Mouse (Mus musculus) heart, embryonic 15.5 days (tissue): ENCODE results near the gene Krba1. TPM values are rescaled to one million over a fixed set of nuclear protein-coding genes. Genes with fewer than 3 reads are reported as not detected.

Source experiments
- ATAC-seq: fragments of 200-750 bp; cut with Nextera tagmentation; replicated peaks from 2 replicates; pipeline ENCODE4 v1.8.0; 2017; ENCODE audit warnings: low read depth, moderate TSS enrichment; ENCODE audit not compliant: insufficient number of reproducible peaks, insufficient read depth, low FRiP score
- H3K27ac ChIP-seq: fragments of 300-500 bp; sonication (generic); 2 replicates; pipeline ENCODE4 v1.5.1; 2015; ENCODE audit warnings: mild to moderate bottlenecking, inconsistent platforms
- H3K27me3 ChIP-seq: fragments of 300-500 bp; sonication (generic); 2 replicates; pipeline ENCODE4 v1.6.1; 2015; ENCODE audit warnings: inconsistent platforms
- H3K36me3 ChIP-seq: fragments of 300-500 bp; sonication (generic); 2 replicates; pipeline ENCODE4 v1.6.1; 2015; ENCODE audit warnings: mild to moderate bottlenecking, inconsistent platforms
- H3K4me1 ChIP-seq: fragments of 300-500 bp; sonication (generic); replicated peaks from 2 replicates; pipeline ENCODE4 v1.6.1; 2015; ENCODE audit warnings: inconsistent platforms
- H3K4me2 ChIP-seq: fragments of 300-500 bp; sonication (generic); 2 replicates; pipeline ENCODE4 v1.6.1; 2015; ENCODE audit warnings: inconsistent platforms, mild to moderate bottlenecking, moderate library complexity
- H3K4me3 ChIP-seq: fragments of 300-500 bp; sonication (generic); 2 replicates; pipeline ENCODE4 v1.5.1; 2015; ENCODE audit warnings: mild to moderate bottlenecking, inconsistent platforms
- H3K9ac ChIP-seq: fragments of 300-500 bp; sonication (generic); 2 replicates; pipeline ENCODE4 v1.6.1; 2015; ENCODE audit warnings: mild to moderate bottlenecking, inconsistent platforms
- H3K9me3 ChIP-seq: fragments of 300-500 bp; sonication (generic); replicated peaks from 2 replicates; pipeline ENCODE4 v1.6.1; 2016; ENCODE audit warnings: inconsistent platforms
- WGBS: fragments of 180-500 bp; shearing (Covaris S2); methylation state at CpG from one replicate; pipeline ENCODE4 v1.1.7; 2015; ENCODE audit warnings: mixed read lengths; 5-methylcytosine and 5-hydroxymethylcytosine counted together
- microRNA-seq: library from miRNA; unstranded; fragments of <30 nt; microRNA quantifications from one replicate; pipeline ENCODE4, GENCODE M21; 2016
- polyA plus RNA-seq: library from polyadenylated mRNA; unstranded; fragments of >200 nt; fragmentation: Nextera tagmentation; extraction: Ambion mirVana; gene quantifications from 2 replicates; pipeline ENCODE4 v1.2.1, GENCODE M21; 2015

Krba1 gene
- polyA plus RNA-seq, 1 experiment from 2014 or later, result 15.4 TPM

- H3K9me3 ChIP-seq, result no peaks in the 10 kb centered on the region
- H3K4me1 ChIP-seq, result no peaks in the 10 kb centered on the region
- no peak overlapping the region for H3K4me2 ChIP-seq
- no peaks in the 10 kb centered on the region for H3K27me3 ChIP-seq
- no peak overlapping the region for H3K9ac ChIP-seq
- no peak overlapping the region for H3K27ac ChIP-seq
- H3K36me3 ChIP-seq, result no peaks in the 10 kb centered on the region
- WGBS, result 89% methylated on average over 13 of the region's 13 CpGs
- no peak overlapping the region for H3K4me3 ChIP-seq
- no peak for ATAC-seq
Measured at GRCm38 (mm10) chr6:48464966-48465679, 69.7 kb downstream of the Krba1 start.

GRCm38 (mm10) chr6:48466715-48467114, 71.3 kb downstream of the Krba1 start:
- Histone ChIP-seq H3K4me3 (no peak overlapping the region), H3K27me3 (no peaks in the 10 kb centered on the region), H3K9ac (no peak overlapping the region), H3K27ac (no peak overlapping the region), H3K36me3 (no peaks in the 10 kb centered on the region), H3K4me2 (no peak overlapping the region), H3K4me1 (no peaks in the 10 kb centered on the region), H3K9me3 (no peaks in the 10 kb centered on the region)
- WGBS, result 32% methylated on average over 6 of the region's 6 CpGs
- ATAC-seq, result no peak

GRCm38 (mm10) chr6:48467490-48467889, 72.1 kb downstream of the Krba1 start:
- no peak overlapping the region for H3K4me3 ChIP-seq
- H3K9ac ChIP-seq, result no peak overlapping the region
- H3K27ac ChIP-seq, result no peak overlapping the region
- no peaks in the 10 kb centered on the region for H3K9me3 ChIP-seq
- no peak overlapping the region for H3K4me2 ChIP-seq
- no peaks in the 10 kb centered on the region for H3K27me3 ChIP-seq
- ATAC-seq, result no peak
- no peaks in the 10 kb centered on the region for H3K4me1 ChIP-seq
- WGBS, result 80% methylated on average over 7 of the region's 7 CpGs
- no peaks in the 10 kb centered on the region for H3K36me3 ChIP-seq

Small RNAs within 50 kb of the gene (microRNA-seq; reads per million reads assigned to microRNA genes)
- gene Gm24325, result not detected

Other genes starting within 250 kb of the Krba1 start
- gene Zfp467, start 50.2 kb downstream of the Krba1 start, polyA plus RNA-seq, result 18.5 and 20.4 TPM in 2 replicates
- gene Sspo, start 52.6 kb downstream of the Krba1 start, polyA plus RNA-seq, result 0.16 and 0.51 TPM in 2 replicates
- 17.5 and 18.6 TPM in 2 replicates for gene Atp6v0e2, start 142.0 kb downstream of the Krba1 start, polyA plus RNA-seq
- 6.0 and 7.0 TPM in 2 replicates for gene Lrrc61, start 159.2 kb downstream of the Krba1 start, polyA plus RNA-seq
- 50.4 and 53.8 TPM in 2 replicates for gene Rarres2, start 177.2 kb downstream of the Krba1 start, polyA plus RNA-seq
- gene Gm45021, start 194.0 kb downstream of the Krba1 start, polyA plus RNA-seq, result 0.70 TPM in 1 of 2 replicates, not detected in the other
- 23.4 and 28.1 TPM in 2 replicates for gene Repin1, start 198.3 kb downstream of the Krba1 start, polyA plus RNA-seq
- not detected in 2 replicates for gene Gm44965, start 198.4 kb downstream of the Krba1 start, polyA plus RNA-seq
- gene Zfp775, start 206.5 kb downstream of the Krba1 start, polyA plus RNA-seq, result 5.7 and 7.3 TPM in 2 replicates
- 0.94 and 1.0 TPM in 2 replicates for gene AI854703, start 231.2 kb downstream of the Krba1 start, polyA plus RNA-seq